Mouse (Mus musculus) CH12.LX (cell line): ENCODE data around the gene Rps5.

ENCODE experiments used
- BHLHE40 ChIP-seq: IDR thresholded peaks from 2 replicates; pipeline ENCODE4 v1.6.1; 2011; ENCODE audit warnings: mild to moderate bottlenecking, low read depth, low read length, improper control_type of control experiment
- CTCF ChIP-seq, 2 experiments: IDR thresholded peaks in 1 of 2; conservative IDR thresholded peaks in 1 of 2; 2 replicates each; pipeline ENCODE4 v1.5.1; 2011 to 2012; ENCODE audit warnings: low read depth in 2 of 2, low read length in 2 of 2, improper control_type of control experiment in 1 of 2, inconsistent platforms in 1 of 2, mild to moderate bottlenecking in 1 of 2, moderate library complexity in 1 of 2
- ETS1 ChIP-seq: conservative IDR thresholded peaks from 2 replicates; pipeline ENCODE4 v1.6.1; 2012; ENCODE audit warnings: low read depth, mild to moderate bottlenecking, inconsistent platforms, low read length, improper control_type of control experiment, moderate library complexity
- JUND ChIP-seq: conservative IDR thresholded peaks from 2 replicates; pipeline ENCODE4 v1.6.1; 2011; ENCODE audit warnings: low read depth, low read length, improper control_type of control experiment
- MAFK ChIP-seq: IDR thresholded peaks from 2 replicates; pipeline ENCODE4 v1.6.1; 2011; ENCODE audit warnings: low read length, improper control_type of control experiment; ENCODE audit not compliant: insufficient replicate concordance
- MEF2A ChIP-seq: IDR thresholded peaks from 2 replicates; pipeline ENCODE4 v1.6.1; 2014; ENCODE audit warnings: low read depth, mild to moderate bottlenecking, inconsistent platforms, low read length, improper control_type of control experiment, borderline replicate concordance
- POLR2A ChIP-seq: IDR thresholded peaks from 2 replicates; pipeline ENCODE4 v1.6.1; 2011; ENCODE audit warnings: low read depth, mild to moderate bottlenecking, improper control_type of control experiment, low read length
- SIN3A ChIP-seq: IDR thresholded peaks from 2 replicates; pipeline ENCODE4 v1.6.1; 2012; ENCODE audit warnings: low read length, improper control_type of control experiment, inconsistent platforms
- ZC3H11A ChIP-seq: IDR thresholded peaks from 2 replicates; pipeline ENCODE4 v1.6.1; 2012; ENCODE audit warnings: low read depth, mild to moderate bottlenecking, inconsistent platforms, low read length, improper control_type of control experiment
- ZKSCAN1 ChIP-seq: IDR thresholded peaks from 2 replicates; pipeline ENCODE4 v1.6.1; 2012; ENCODE audit warnings: low read depth, inconsistent platforms, low read length, improper control_type of control experiment, borderline replicate concordance

DNA sequence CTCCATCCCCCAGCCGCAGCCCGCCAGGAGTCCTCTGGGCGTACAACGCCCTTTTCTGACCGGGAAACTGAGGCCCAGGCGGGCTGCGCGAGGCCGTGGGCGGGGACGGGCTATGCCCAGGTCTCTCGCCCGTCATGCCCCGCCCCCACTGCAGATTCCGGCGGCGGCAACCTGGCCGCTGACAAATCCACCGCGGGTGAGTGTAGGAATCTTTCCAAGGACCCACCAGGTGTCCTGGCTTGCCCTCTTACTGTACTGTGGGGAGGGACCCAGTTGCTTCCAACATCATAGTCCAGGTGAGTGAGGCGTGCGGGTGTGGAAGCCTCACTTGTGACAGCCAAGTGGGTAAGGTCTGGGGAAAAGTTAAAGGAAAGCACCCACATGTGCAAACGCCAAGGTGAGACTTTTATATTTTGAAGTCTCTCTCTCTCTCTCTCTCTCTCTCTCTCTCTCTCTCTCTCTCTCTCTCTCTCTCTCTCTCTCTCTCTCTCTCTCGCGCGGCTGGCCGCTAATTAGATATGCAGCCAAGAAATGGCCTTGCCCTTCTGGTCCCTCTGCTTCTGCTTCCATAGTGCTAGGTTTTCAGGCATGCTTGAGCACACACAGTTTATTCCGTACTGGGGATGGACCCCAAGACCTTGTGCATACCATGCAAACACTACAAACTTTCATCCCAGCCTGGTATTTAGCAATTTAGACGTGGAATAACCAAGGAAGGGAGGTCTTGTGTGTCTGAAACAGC lies 44.2 kb downstream of the Rps5 start:
- TF ChIP-seq CTCF (conservative IDR thresholded peaks at IDR 0.05 in 1 of 2, IDR thresholded peaks at IDR 0.05 in 1 of 2; ENCODE audit: low read depth in 2 of 2, low read length in 2 of 2) (no peak), MAFK (no peak), SIN3A (no peak; the same call in 1 of the 2 replicates), BHLHE40 (no peak), ZKSCAN1 (no peak), ZC3H11A (no peak), MEF2A (no peak), ETS1 (no peak), POLR2A (no peak), JUND (no peak)
